ENCODE assay signal across 27 mouse cellular contexts in the genomic region with DNA sequence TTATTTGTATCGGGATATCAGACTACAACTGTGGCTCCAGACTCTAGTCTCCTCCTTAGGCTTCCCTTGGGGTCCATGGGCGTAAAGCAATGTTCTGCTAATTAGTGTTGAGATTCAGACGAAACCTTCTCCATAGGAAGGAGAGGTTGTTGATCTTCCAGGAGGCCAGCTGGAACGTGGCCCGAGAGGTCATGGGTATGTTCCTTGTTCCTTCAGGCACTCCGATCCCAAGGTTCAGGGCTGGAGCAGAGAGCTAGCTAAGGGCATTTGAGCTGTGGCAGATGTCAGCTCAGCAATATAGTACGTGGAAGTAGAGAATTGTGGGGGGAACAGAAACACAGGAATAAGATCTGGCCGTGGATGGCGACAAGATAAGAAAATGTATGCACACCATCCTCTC. TPM values are rescaled to one million over a fixed set of nuclear protein-coding genes. Genes with fewer than 3 reads are reported as not detected.
DNase-seq lines count a peak whose midpoint lies in the region; ATAC-seq and TF ChIP-seq lines count a peak whose summit lies in the region.
"Had no signal": no experiment of that assay in that cellular context is flagged by ENCODE, and none has a peak within 500 bp of the region (broad histone marks: within the 10 kb centered on the region; RNA-seq: fewer than 3 reads in every experiment).

No protein-coding gene starts in this region.

- H3K27me3 ChIP-seq in heart, embryonic 13.5 days (replicated peaks), result no peaks in the 10 kb centered on the region
- no peaks in the 10 kb centered on the region for H3K27me3 ChIP-seq in heart, embryonic 16.5 days (ENCODE audit: control insufficient read depth, insufficient read depth, low read length)
- H3K27me3 ChIP-seq in forebrain, embryonic 15.5 days, result no peaks in the 10 kb centered on the region
- H3K27me3 ChIP-seq: limb, embryonic 12.5 days; midbrain, embryonic 12.5 days had no signal

- H3K36me3 ChIP-seq in heart, embryonic 13.5 days, result peaks cover 9% of the 10 kb centered on the region
- H3K36me3 ChIP-seq in heart, embryonic 16.5 days (ENCODE audit: control insufficient read depth, insufficient read depth), result no peaks in the 10 kb centered on the region
- H3K36me3 ChIP-seq in forebrain, embryonic 15.5 days, result no peaks in the 10 kb centered on the region
- H3K36me3 ChIP-seq: embryonic facial prominence, embryonic 10.5 days; hindbrain, embryonic 10.5 days; intestine, embryonic 15.5 days; limb, embryonic 12.5 days; liver, embryonic 12.5 days; midbrain, embryonic 12.5 days had no signal

- no peaks in the 10 kb centered on the region for H3K9me3 ChIP-seq in heart, embryonic 13.5 days
- no peaks in the 10 kb centered on the region for H3K9me3 ChIP-seq in heart, embryonic 16.5 days (replicated peaks; ENCODE audit: control insufficient read depth, low read length)
- H3K9me3 ChIP-seq in forebrain, embryonic 15.5 days, result no peaks in the 10 kb centered on the region
- H3K9me3 ChIP-seq: embryonic facial prominence, embryonic 10.5 days; hindbrain, embryonic 10.5 days; intestine, embryonic 15.5 days; limb, embryonic 12.5 days; liver, embryonic 12.5 days; midbrain, embryonic 12.5 days had no signal

- WGBS in heart, embryonic 13.5 days, result 53% methylated on average over 9 of the region's 9 CpGs
- 51% methylated on average over 9 of the region's 9 CpGs for WGBS in heart, embryonic 16.5 days
- 90% methylated on average over 9 of the region's 9 CpGs for WGBS in forebrain, embryonic 15.5 days

- H3K9ac ChIP-seq in heart, embryonic 13.5 days, result peak overlapping the region; percentile 76; the same call in 1 of the 2 replicates
- H3K9ac ChIP-seq in heart, embryonic 16.5 days (ENCODE audit: low read length), result peak overlapping the region; percentile 55
- H3K9ac ChIP-seq in forebrain, embryonic 15.5 days (replicated peaks), result no peak overlapping the region
- H3K9ac ChIP-seq: intestine, embryonic 15.5 days; limb, embryonic 12.5 days; liver, embryonic 12.5 days; midbrain, embryonic 12.5 days had no signal

- no peak for TF ChIP-seq POLR2A in bone marrow macrophage, adult 2 months (IDR thresholded peaks at IDR 0.05; ENCODE audit: borderline replicate concordance, low read depth, low read length)

- peaks cover 52% of the 10 kb centered on the region for H3K4me1 ChIP-seq in heart, embryonic 13.5 days
- peaks cover 39% of the 10 kb centered on the region for H3K4me1 ChIP-seq in bone marrow macrophage, adult 2 months (ENCODE audit: control insufficient read depth, insufficient read depth, low read length)
- peaks cover 22% of the 10 kb centered on the region for H3K4me1 ChIP-seq in heart, embryonic 16.5 days (ENCODE audit: control insufficient read depth, insufficient read depth, low read length)
- peaks cover 3% of the 10 kb centered on the region; the same call in 1 of the 2 replicates for H3K4me1 ChIP-seq in forebrain, embryonic 15.5 days

- intact Hi-C loops in heart, postnatal 14 days (cut with DNase I), result no loop called here

- no peak for ATAC-seq in heart, embryonic 13.5 days (ENCODE audit: extremely low read depth, insufficient number of reproducible peaks, low FRiP score, low TSS enrichment)
- no peak for ATAC-seq in heart, embryonic 16.5 days (replicated peaks; ENCODE audit: extremely low read depth, insufficient read depth, low FRiP score)
- ATAC-seq in forebrain, embryonic 15.5 days (replicated peaks), result no peak
- ATAC-seq: forebrain, embryonic 16.5 days; hindbrain, embryonic 16.5 days; intestine, embryonic 15.5 days; liver, embryonic 12.5 days had no signal

- no peak for TF ChIP-seq CTCF in bone marrow macrophage, adult 2 months (IDR thresholded peaks at IDR 0.05; ENCODE audit: low read depth, low read length)

- peak overlapping the region; percentile 63 for H3K4me2 ChIP-seq in heart, embryonic 13.5 days
- peak overlapping the region; percentile 57; the same call in 1 of the 2 replicates for H3K4me2 ChIP-seq in heart, embryonic 16.5 days (ENCODE audit: low read depth, low read length)
- H3K4me2 ChIP-seq in forebrain, embryonic 15.5 days (replicated peaks), result no peak overlapping the region
- H3K4me2 ChIP-seq: intestine, embryonic 15.5 days; limb, embryonic 12.5 days; liver, embryonic 12.5 days; midbrain, embryonic 12.5 days had no signal

- DNase-seq in gastrocnemius, adult 18-20 months (ENCODE audit: low spot score), result peak; percentile 85
- no peak for DNase-seq in gastrocnemius, postnatal 4 days (ENCODE audit: low spot score in 2 of 2)
- DNase-seq in heart, postnatal 14 days, result no peak
- no peak for DNase-seq in T-cell, adult 2 months (ENCODE audit: low spot score)
- DNase-seq: cerebellum, adult 11-12 months; cerebellum, postnatal 10 days; kidney, adult 8-10 months; kidney, postnatal 10 days; lung, adult 2 months; lung, postnatal 14 days had no signal

- peak overlapping the region; percentile 39 for H3K4me3 ChIP-seq in heart, embryonic 13.5 days
- H3K4me3 ChIP-seq in bone marrow macrophage, adult 2 months (ENCODE audit: insufficient read depth, low read length), result no peak overlapping the region
- no peak overlapping the region; the same call in 1 of the 2 replicates for H3K4me3 ChIP-seq in heart, embryonic 16.5 days (ENCODE audit: low read length)
- H3K4me3 ChIP-seq in forebrain, embryonic 15.5 days, result no peak overlapping the region
- H3K4me3 ChIP-seq: hindbrain, embryonic 10.5 days; intestine, embryonic 15.5 days; layer of hippocampus, adult 2 months; limb, embryonic 12.5 days; liver, embryonic 12.5 days; midbrain, embryonic 12.5 days had no signal

- H3K27ac ChIP-seq in heart, embryonic 13.5 days (replicated peaks), result peak overlapping the region; percentile 74
- peak overlapping the region; percentile 92 for H3K27ac ChIP-seq in bone marrow macrophage, adult 2 months (ENCODE audit: insufficient read depth, low read depth, low read length)
- peak overlapping the region; percentile 54 for H3K27ac ChIP-seq in heart, embryonic 16.5 days (ENCODE audit: low read length)
- H3K27ac ChIP-seq in forebrain, embryonic 15.5 days (replicated peaks), result no peak overlapping the region
- H3K27ac ChIP-seq: embryonic facial prominence, embryonic 10.5 days; hindbrain, embryonic 10.5 days; intestine, embryonic 15.5 days; layer of hippocampus, adult 2 months; limb, embryonic 12.5 days; liver, embryonic 12.5 days; midbrain, embryonic 12.5 days had no signal

RNA-seq across cellular contexts. Expression of gene Myoz1, which starts 0.6 kb away (rescaled TPM):
- 1,000 to 10,000 TPM; 2,763 to 3,247 TPM for total RNA-seq in gastrocnemius, adult 18-20 months (2021)
- 1,000 to 10,000 TPM; 1,287 to 1,360 TPM for total RNA-seq in gastrocnemius, postnatal 4 days (2021)
- polyA plus RNA-seq in heart, embryonic 13.5 days (2015; fragmentation: Nextera tagmentation; extraction: Ambion mirVana), result 14.3 and 19.2 TPM in 2 replicates
- total RNA-seq in heart, postnatal 14 days (2021), result 1 to 10 TPM in 1 of 2 experiments, under 1 TPM in 1; 0.88 to 1.7 TPM
- 2.4 and 5.1 TPM in 2 replicates for polyA plus RNA-seq in bone marrow macrophage, adult 2 months (2012; ENCODE audit: insufficient read depth, insufficient read length, missing spikeins)
- 12.0 and 14.9 TPM in 2 replicates for polyA plus RNA-seq in heart, embryonic 16.5 days (2015; fragmentation: Nextera tagmentation; extraction: Ambion mirVana)
- polyA plus RNA-seq in forebrain, embryonic 15.5 days (2015; fragmentation: Nextera tagmentation; extraction: Ambion mirVana), result not detected in 2 replicates
- total RNA-seq: layer of hippocampus, adult 2 months; layer of hippocampus, postnatal 25 days; neutrophil, adult 5-6 weeks had no signal
- polyA plus RNA-seq: cortical plate, adult 2 months; forebrain, embryonic 16.5 days; liver, embryonic 12.5 days; small intestine, adult 2 months had no signal

RNA-seq across cellular contexts. Expression of gene Synpo2l, which starts 12.4 kb away (rescaled TPM):
- total RNA-seq in gastrocnemius, adult 18-20 months (2021), result 100 to 1,000 TPM; 141 to 171 TPM
- 100 to 1,000 TPM; 274 to 291 TPM for total RNA-seq in gastrocnemius, postnatal 4 days (2021)
- polyA plus RNA-seq in heart, embryonic 13.5 days (2015; fragmentation: Nextera tagmentation; extraction: Ambion mirVana), result 131 and 134 TPM in 2 replicates
- total RNA-seq in heart, postnatal 14 days (2021), result 100 to 1,000 TPM in 1 of 2 experiments, 10 to 100 TPM in 1; 94.3 to 117 TPM
- not detected in 2 replicates for polyA plus RNA-seq in bone marrow macrophage, adult 2 months (2012; ENCODE audit: insufficient read depth, insufficient read length, missing spikeins)
- 172 and 183 TPM in 2 replicates for polyA plus RNA-seq in heart, embryonic 16.5 days (2015; fragmentation: Nextera tagmentation; extraction: Ambion mirVana)
- 0.11 and 0.17 TPM in 2 replicates for polyA plus RNA-seq in forebrain, embryonic 15.5 days (2015; fragmentation: Nextera tagmentation; extraction: Ambion mirVana)
- total RNA-seq: neutrophil, adult 5-6 weeks had no signal

RNA-seq across cellular contexts. Expression of gene Usp54, which starts 14.9 kb away (rescaled TPM):
- 1 to 10 TPM; 3.1 to 5.1 TPM for total RNA-seq in gastrocnemius, adult 18-20 months (2021)
- total RNA-seq in gastrocnemius, postnatal 4 days (2021), result 10 to 100 TPM; 12.6 to 14.3 TPM
- 3.9 and 5.5 TPM in 2 replicates for polyA plus RNA-seq in heart, embryonic 13.5 days (2015; fragmentation: Nextera tagmentation; extraction: Ambion mirVana)
- 10 to 100 TPM; 12.6 to 16.6 TPM for total RNA-seq in heart, postnatal 14 days (2021)
- polyA plus RNA-seq in bone marrow macrophage, adult 2 months (2012; ENCODE audit: insufficient read depth, insufficient read length, missing spikeins), result 2.9 and 3.4 TPM in 2 replicates
- 3.8 and 4.5 TPM in 2 replicates for polyA plus RNA-seq in heart, embryonic 16.5 days (2015; fragmentation: Nextera tagmentation; extraction: Ambion mirVana)
- 9.0 and 10.1 TPM in 2 replicates for polyA plus RNA-seq in forebrain, embryonic 15.5 days (2015; fragmentation: Nextera tagmentation; extraction: Ambion mirVana)

RNA-seq across cellular contexts. Expression of gene Sec24c, which starts 18.4 kb away (rescaled TPM):
- 10 to 100 TPM; 65.7 to 75.8 TPM for total RNA-seq in gastrocnemius, adult 18-20 months (2021)
- 10 to 100 TPM; 95.4 to 97.9 TPM for total RNA-seq in gastrocnemius, postnatal 4 days (2021)
- polyA plus RNA-seq in heart, embryonic 13.5 days (2015; fragmentation: Nextera tagmentation; extraction: Ambion mirVana), result 68.8 and 69.5 TPM in 2 replicates
- 100 to 1,000 TPM in 1 of 2 experiments, 10 to 100 TPM in 1; 98.8 to 101 TPM for total RNA-seq in heart, postnatal 14 days (2021)
- polyA plus RNA-seq in bone marrow macrophage, adult 2 months (2012; ENCODE audit: insufficient read depth, insufficient read length, missing spikeins), result 64.1 and 73.0 TPM in 2 replicates
- polyA plus RNA-seq in heart, embryonic 16.5 days (2015; fragmentation: Nextera tagmentation; extraction: Ambion mirVana), result 73.2 and 76.2 TPM in 2 replicates
- polyA plus RNA-seq in forebrain, embryonic 15.5 days (2015; fragmentation: Nextera tagmentation; extraction: Ambion mirVana), result 83.9 and 85.5 TPM in 2 replicates

RNA-seq across cellular contexts. Expression of gene Fut11, which starts 39.0 kb away (rescaled TPM):
- 1 to 10 TPM; 1.8 to 2.1 TPM for total RNA-seq in gastrocnemius, adult 18-20 months (2021)
- total RNA-seq in gastrocnemius, postnatal 4 days (2021), result 10 to 100 TPM; 16.0 to 16.4 TPM
- 15.3 and 17.4 TPM in 2 replicates for polyA plus RNA-seq in heart, embryonic 13.5 days (2015; fragmentation: Nextera tagmentation; extraction: Ambion mirVana)
- total RNA-seq in heart, postnatal 14 days (2021), result 10 to 100 TPM in 1 of 2 experiments, 1 to 10 TPM in 1; 8.9 to 10.1 TPM
- polyA plus RNA-seq in bone marrow macrophage, adult 2 months (2012; ENCODE audit: insufficient read depth, insufficient read length, missing spikeins), result 18.5 and 19.0 TPM in 2 replicates
- polyA plus RNA-seq in heart, embryonic 16.5 days (2015; fragmentation: Nextera tagmentation; extraction: Ambion mirVana), result 20.5 and 20.6 TPM in 2 replicates
- 23.1 and 23.9 TPM in 2 replicates for polyA plus RNA-seq in forebrain, embryonic 15.5 days (2015; fragmentation: Nextera tagmentation; extraction: Ambion mirVana)

Comparison
In these comparisons a context has a peak if more than half of its experiments do, and no peak if none do; other contexts are left out.
1. RNA of gene Synpo2l, which starts 12.4 kb away (polyA plus RNA-seq): 172 to 183 TPM in heart, embryonic 16.5 days and 131 to 134 TPM in heart, embryonic 13.5 days; 0.11 to 0.17 TPM in forebrain, embryonic 15.5 days and not detected in bone marrow macrophage, adult 2 months; every median in the first group is over 100 times any median in the second.